Mouse (Mus musculus) spleen, adult 2 months (tissue): ENCODE results near the gene Siglecg.

Experiments used
- CTCF ChIP-seq: fragments of 200-500 bp; IDR thresholded peaks from 2 replicates; pipeline ENCODE4 v1.5.1; 2011; ENCODE audit warnings: mild to moderate bottlenecking, inconsistent platforms; ENCODE audit not compliant: insufficient read depth, insufficient read length, insufficient replicate concordance; ENCODE audit errors: extremely low read depth
- POLR2A ChIP-seq: fragments of 200-500 bp; IDR thresholded peaks from 2 replicates; pipeline ENCODE4 v1.6.1; 2011; ENCODE audit warnings: low read depth, low read length, inconsistent platforms

DNA sequence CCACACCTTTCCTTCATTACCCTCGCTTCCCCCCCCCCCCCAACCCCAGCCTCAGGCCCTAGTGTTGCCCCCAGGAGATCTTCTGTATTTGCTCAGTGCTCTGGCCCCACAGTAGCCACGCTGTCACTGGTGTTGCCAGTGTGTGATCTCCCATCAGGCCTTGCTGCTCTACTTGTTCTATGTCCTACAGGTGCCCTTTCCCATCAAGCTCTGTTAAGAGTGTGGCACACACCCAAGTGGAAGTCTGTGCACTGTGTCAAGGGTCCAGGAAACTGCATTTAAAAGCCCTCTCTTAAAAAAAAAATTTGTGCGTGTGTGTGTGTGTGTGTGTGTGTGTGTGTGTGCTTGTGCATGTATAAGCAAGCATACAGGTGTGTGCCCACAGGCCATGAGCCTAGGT, 40.2 kb downstream of the Siglecg start:
- TF ChIP-seq POLR2A (no peak), CTCF (no peak)
